Mouse (Mus musculus) embryonic facial prominence, embryonic 11.5 days (tissue): Measurements from ENCODE around the gene Naga. TPM values are rescaled to one million over a fixed set of nuclear protein-coding genes. Genes with fewer than 3 reads are reported as not detected.

ENCODE experiments used
- ATAC-seq: fragments of 200-750 bp; cut with Nextera tagmentation; replicated peaks from 2 replicates; pipeline ENCODE4 v1.8.0; 2017; ENCODE audit warnings: low read depth; ENCODE audit not compliant: insufficient number of reproducible peaks, low FRiP score, low TSS enrichment
- DNase-seq: peaks from one replicate; pipeline ENCODE4 v3.0.0-alpha.2; 2015; ENCODE audit warnings: low spot score
- H3K27ac ChIP-seq: fragments of 300-500 bp; sonication (generic); replicated peaks from 2 replicates; pipeline ENCODE4 v1.5.1; 2014; ENCODE audit warnings: mild to moderate bottlenecking, low read depth, low read length, control low read depth
- H3K27me3 ChIP-seq: fragments of 300-500 bp; sonication (generic); 2 replicates; pipeline ENCODE4 v1.6.1; 2014; ENCODE audit warnings: mild to moderate bottlenecking, low read length, moderate library complexity, mixed read lengths; ENCODE audit not compliant: control insufficient read depth, insufficient read depth
- H3K36me3 ChIP-seq: fragments of 300-500 bp; sonication (generic); replicated peaks from 2 replicates; pipeline ENCODE4 v1.6.1; 2014; ENCODE audit warnings: low read depth, mild to moderate bottlenecking, low read length, moderate library complexity, mixed read lengths; ENCODE audit not compliant: control insufficient read depth, insufficient read depth
- H3K4me1 ChIP-seq: fragments of 300-500 bp; sonication (generic); 2 replicates; pipeline ENCODE4 v1.6.1; 2014; ENCODE audit warnings: low read length, mixed read lengths; ENCODE audit not compliant: control insufficient read depth, insufficient read depth
- H3K4me2 ChIP-seq: fragments of 300-500 bp; sonication (generic); 2 replicates; pipeline ENCODE4 v1.6.1; 2014; ENCODE audit warnings: low read depth, mild to moderate bottlenecking, control low read depth, low read length, moderate library complexity
- H3K4me3 ChIP-seq: fragments of 300-500 bp; sonication (generic); 2 replicates; pipeline ENCODE4 v1.5.1; 2014; ENCODE audit warnings: low read depth, low read length, control low read depth
- H3K9ac ChIP-seq: fragments of 300-500 bp; sonication (generic); replicated peaks from 2 replicates; pipeline ENCODE4 v1.6.1; 2014; ENCODE audit warnings: mild to moderate bottlenecking, control low read depth, low read length
- H3K9me3 ChIP-seq: fragments of 300-500 bp; sonication (generic); replicated peaks from 2 replicates; pipeline ENCODE4 v1.6.1; 2016; ENCODE audit warnings: mild to moderate bottlenecking, low read length, inconsistent platforms, mixed read lengths; ENCODE audit not compliant: control insufficient read depth
- WGBS: fragments of 180-500 bp; shearing (Covaris S2); extraction: QIAGEN DNeasy Blood & Tissue Kit; methylation state at CpG from one replicate; pipeline ENCODE4 v1.1.7; 2014; 5-methylcytosine and 5-hydroxymethylcytosine counted together
- polyA plus RNA-seq: library from polyadenylated mRNA; unstranded; fragments of >200 nt; fragmentation: Nextera tagmentation; extraction: Ambion mirVana; gene quantifications from 2 replicates; pipeline ENCODE4 v1.2.1, GENCODE M21; 2014

Gene Naga
- 26.9 and 30.6 TPM in 2 replicates for polyA plus RNA-seq

DNA sequence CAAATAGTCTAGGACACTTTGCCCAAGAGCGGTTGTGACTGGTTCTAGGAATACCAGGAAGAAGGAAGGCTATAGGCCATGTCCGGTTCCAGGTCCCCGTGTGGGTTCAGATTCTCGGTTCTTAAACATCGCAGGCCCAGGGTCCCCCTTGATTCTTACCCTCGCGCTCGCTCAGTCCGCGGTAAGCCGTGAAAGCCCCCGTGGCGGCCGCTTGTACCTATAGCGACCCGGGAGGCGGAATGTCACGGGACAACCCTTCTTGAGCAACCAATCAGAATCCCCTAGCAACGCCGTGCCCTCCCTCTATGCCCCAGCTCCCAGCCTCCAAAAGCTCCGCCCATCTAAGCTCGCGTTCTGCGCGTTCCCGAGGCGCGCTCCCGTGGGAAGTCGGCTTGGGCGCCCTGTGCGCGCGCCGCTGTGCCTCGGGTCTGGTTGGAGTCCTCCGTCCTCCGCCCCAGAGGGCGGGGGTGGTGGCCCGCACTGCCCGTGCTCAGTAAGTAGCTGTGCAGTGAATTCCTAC, at the start of gene Naga, which contains the start of the genes Pheta2 and Smdt1:
Gene Naga, minus strand, starts transcription at position 333 of the 520 bp plus-strand sequence.
Gene Pheta2, plus strand, starts transcription at position 350 of the 520 bp plus-strand sequence.
Gene Smdt1, plus strand, starts transcription at position 367 of the 520 bp plus-strand sequence.
- WGBS, result under 1% methylated on average over 41 of the region's 41 CpGs
- H3K4me2 ChIP-seq, result peak within 1 kb of the TSS; percentile 62
- H3K4me1 ChIP-seq, result no peaks in the 10 kb centered on the region
- DNase-seq (peak; percentile 97), ATAC-seq (peak; percentile 76)
- H3K9ac ChIP-seq, result peak within 1 kb of the TSS; percentile 62
- no peaks in the 10 kb centered on the region for H3K36me3 ChIP-seq
- peaks cover 4% of the 10 kb centered on the region; the same call in 1 of the 2 replicates for H3K27me3 ChIP-seq
- H3K9me3 ChIP-seq, result no peaks in the 10 kb centered on the region
- no peak within 1 kb of the TSS for H3K27ac ChIP-seq
- peak within 1 kb of the TSS; percentile 52 for H3K4me3 ChIP-seq

DNA sequence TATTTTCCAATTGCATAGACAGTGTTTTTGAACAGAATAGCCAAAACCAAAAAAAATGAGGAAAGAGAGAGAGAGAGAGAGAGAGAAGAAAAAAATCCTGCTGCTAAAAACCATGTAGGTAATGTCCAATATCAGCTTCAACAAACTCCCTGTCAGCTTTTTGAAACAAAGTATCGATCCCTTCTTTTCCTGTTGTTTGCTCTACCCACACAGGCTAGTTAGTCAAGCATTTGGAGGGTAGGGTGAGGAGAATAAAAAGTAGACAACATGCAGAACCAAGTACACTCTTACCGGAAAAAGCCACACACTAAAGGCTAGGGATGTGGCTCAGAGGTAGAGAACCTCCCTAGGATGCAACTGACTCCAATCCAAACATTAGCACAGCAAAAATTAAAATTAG, 47.0 kb upstream of the Naga start:
- Histone ChIP-seq H3K4me2 (no peak overlapping the region), H3K36me3 (no peaks in the 10 kb centered on the region), H3K9ac (no peak overlapping the region), H3K4me3 (no peak overlapping the region), H3K27ac (no peak overlapping the region), H3K27me3 (no peaks in the 10 kb centered on the region), H3K9me3 (no peaks in the 10 kb centered on the region), H3K4me1 (no peaks in the 10 kb centered on the region)
- 92% methylated on average over 2 of the region's 2 CpGs for WGBS
- no peak for ATAC-seq
- DNase-seq, result no peak

DNA sequence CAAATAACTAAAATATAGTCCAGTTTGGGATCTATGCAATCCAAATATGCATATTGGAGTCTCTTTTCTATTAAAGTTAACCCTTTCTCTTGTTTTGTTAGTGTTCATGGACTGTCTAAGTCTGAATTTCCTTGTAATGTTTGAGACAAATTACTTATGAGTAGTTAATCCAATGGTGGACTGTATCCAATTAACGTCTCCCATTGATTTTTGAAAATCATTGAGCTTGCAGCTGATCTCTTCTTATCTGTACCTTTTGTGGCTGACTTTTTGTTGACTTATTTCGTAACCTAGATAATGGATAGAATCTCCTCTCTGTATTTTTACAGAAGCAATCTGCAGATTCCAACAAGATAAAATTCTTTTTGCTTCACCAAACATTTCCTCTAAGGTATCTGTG, 43.7 kb upstream of the Naga start:
- Histone ChIP-seq H3K27ac (no peak overlapping the region), H3K9ac (no peak overlapping the region), H3K9me3 (no peaks in the 10 kb centered on the region), H3K4me3 (no peak overlapping the region), H3K27me3 (no peaks in the 10 kb centered on the region), H3K4me2 (no peak overlapping the region), H3K36me3 (no peaks in the 10 kb centered on the region), H3K4me1 (no peaks in the 10 kb centered on the region)
- whole genome bisulfite sequencing, result 83% methylated on average over 2 of the region's 2 CpGs
- ATAC-seq (no peak), DNase-seq (no peak)

DNA sequence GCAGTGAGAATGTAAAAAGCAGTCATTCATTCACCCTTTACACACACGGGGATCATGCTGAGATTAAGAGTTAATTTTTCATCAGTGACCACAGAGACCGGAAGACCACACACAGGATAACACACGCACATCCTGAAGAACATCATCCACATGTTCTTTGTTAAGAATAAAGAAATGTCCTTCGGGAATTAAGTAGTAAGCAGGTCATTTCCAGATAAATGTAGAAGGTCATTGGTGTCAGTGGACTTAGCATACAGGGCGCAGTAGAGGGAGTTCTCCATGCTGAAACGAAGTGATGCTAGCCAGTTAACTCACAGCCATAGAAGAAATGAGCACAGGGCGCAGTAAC, 42.0 kb upstream of the Naga start:
- Histone ChIP-seq H3K9ac (peak overlapping the region; percentile 34; the same call in 1 of the 2 replicates), H3K36me3 (no peaks in the 10 kb centered on the region), H3K4me3 (peak overlapping the region; percentile 36; the same call in 1 of the 2 replicates), H3K27me3 (no peaks in the 10 kb centered on the region), H3K9me3 (no peaks in the 10 kb centered on the region), H3K27ac (no peak overlapping the region), H3K4me1 (no peaks in the 10 kb centered on the region), H3K4me2 (peak overlapping the region; percentile 48)
- DNase-seq (no peak), ATAC-seq (no peak; the same call in 1 of the 2 replicates)
- 32% methylated on average over 7 of the region's 7 CpGs for WGBS

DNA sequence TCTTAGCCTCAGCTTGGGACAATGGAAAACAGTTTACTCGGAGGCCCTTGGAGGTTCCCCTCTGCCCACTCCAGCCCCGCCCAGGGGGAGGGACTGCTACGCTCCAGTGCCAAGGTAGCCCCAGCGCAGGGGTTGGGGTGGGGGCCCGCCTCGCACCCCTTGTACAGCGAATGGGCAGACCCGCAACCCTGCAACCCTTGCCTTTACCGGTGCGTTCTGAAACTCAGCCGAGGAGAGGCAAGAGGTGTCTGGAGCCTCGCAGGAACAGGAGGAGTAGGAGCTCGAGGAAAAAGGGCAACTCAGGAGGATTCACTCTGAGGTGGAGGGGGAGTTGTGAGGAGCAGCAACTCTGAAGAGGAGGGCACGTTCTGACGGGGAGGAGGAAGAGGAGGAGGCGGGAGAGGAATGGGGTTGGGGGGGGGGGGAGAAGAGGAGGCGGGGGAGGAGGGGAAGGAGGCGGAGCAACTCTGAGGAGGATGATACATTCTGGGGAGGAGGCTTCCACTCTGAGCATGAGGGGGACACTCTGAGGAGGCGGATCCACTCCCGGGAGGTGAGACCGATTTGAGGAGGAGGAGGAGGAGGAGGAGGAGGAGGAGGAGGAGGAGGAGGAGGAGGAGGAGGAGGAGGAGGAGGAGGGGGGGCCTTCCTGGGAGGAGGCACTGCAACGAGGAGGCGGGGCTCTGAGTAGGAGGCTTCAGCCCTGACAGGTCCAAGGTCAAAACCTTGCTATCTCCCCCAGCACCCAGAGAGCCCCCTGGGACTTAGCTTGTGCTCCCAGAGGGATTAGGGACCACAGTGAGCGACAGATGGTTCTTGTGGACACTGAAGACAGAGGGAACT, 41.4 kb upstream of the Naga start, which contains the start of gene Cyp2d22:
Gene Cyp2d22, minus strand, starts transcription at position 390 of the 843 bp plus-strand sequence.
- Histone ChIP-seq H3K27ac (no peak within 1 kb of the TSS), H3K4me1 (no peaks in the 10 kb centered on the region), H3K9me3 (no peaks in the 10 kb centered on the region), H3K4me3 (peak within 1 kb of the TSS; percentile 36), H3K36me3 (no peaks in the 10 kb centered on the region), H3K9ac (peak within 1 kb of the TSS; percentile 66), H3K4me2 (peak within 1 kb of the TSS; percentile 67), H3K27me3 (no peaks in the 10 kb centered on the region)
- DNase-seq (peak; percentile 62), ATAC-seq (peak; percentile 76)
- under 1% methylated on average over 18 of the region's 24 CpGs for WGBS

DNA sequence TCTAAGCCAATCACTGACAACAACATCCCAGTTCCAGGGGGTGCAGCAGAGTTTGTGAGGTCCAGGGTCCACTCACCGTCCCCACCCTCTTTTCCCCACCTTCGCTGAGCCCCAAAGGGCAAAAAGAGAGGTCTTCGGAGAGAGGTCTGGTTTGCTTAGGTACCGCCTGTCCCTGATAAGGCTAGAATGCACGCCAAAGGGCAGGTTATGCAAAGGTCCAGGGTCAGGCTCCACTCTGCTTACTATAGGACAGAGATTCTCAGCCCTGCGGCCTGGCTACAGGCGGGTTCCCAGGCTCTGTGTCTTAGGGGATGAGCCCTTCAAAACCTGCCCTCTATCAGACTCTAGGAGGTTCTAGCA, 40.8 kb upstream of the Naga start:
- H3K4me2 ChIP-seq, result peak overlapping the region; percentile 67
- H3K4me1 ChIP-seq, result no peaks in the 10 kb centered on the region

DNA sequence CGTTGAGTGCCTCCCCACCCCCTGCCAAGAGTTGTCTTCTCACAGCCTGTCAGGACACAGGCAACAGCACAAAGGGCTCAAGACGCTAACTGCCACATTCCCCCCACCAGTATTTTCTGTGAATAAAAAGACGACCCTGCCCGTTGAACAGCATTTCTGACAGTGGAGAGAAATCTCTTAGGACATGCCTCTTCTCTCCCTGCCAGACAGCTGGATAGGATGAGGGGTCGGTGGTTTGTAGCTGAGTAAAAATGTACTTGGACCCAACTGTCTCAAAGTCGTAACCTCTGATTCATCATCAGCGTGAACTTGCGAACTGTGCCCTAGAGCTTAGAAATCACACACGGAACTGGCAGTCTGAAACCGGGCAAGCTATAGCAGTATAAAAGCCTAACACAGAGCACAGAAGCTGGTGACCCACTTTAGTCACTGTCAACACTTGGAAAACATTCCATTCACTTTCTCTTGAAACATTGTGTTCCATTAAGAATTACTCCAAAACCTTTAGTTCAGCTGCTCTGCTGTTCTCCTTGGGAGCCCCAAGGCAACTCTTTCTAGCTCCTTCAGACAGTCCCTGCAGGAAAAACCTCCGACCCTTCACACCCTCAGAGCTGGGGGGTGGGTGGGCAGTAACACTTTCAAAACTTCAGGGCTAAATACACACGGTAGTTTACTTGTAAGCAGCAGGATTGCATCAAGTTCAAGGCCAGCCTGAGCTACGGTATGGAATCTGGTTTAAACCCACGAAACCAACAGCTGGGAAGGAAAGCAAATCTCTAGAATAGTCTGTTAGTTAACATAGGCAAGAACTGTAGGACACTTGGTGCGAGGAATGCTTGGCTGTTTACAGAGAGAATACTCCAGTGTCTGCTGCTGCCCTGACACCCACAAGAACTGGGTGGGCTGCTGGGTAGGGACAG, 39.8 kb upstream of the Naga start:
- Histone ChIP-seq H3K4me3 (no peak overlapping the region), H3K27me3 (no peaks in the 10 kb centered on the region), H3K27ac (no peak overlapping the region), H3K9ac (no peak overlapping the region), H3K36me3 (no peaks in the 10 kb centered on the region), H3K9me3 (no peaks in the 10 kb centered on the region), H3K4me2 (no peak overlapping the region), H3K4me1 (no peaks in the 10 kb centered on the region)
- WGBS, result 57% methylated on average over 15 of the region's 15 CpGs
- DNase-seq (no peak), ATAC-seq (no peak)

More for the DNA sequence above, 40.8 kb upstream of the Naga start:
- Histone ChIP-seq H3K27ac (no peak overlapping the region), H3K9me3 (no peaks in the 10 kb centered on the region), H3K4me3 (peak overlapping the region; percentile 36), H3K27me3 (no peaks in the 10 kb centered on the region), H3K36me3 (no peaks in the 10 kb centered on the region), H3K9ac (peak overlapping the region; percentile 66; the same call in 1 of the 2 replicates)
- WGBS, result 17% methylated on average over 7 of the region's 7 CpGs
- no peak for DNase-seq
- ATAC-seq, result peak; percentile 49; the same call in 1 of the 2 replicates
